Mouse (Mus musculus): ENCODE measurements at regions not wholly inside any gene's neighbourhood (a gene's known extent, or its start where the extent isn't known, plus 50 kb on each side); places are given as distances from the start of the nearest gene placed in this dataset.
"Not testable (repeated sequence)": the region's sequence is repeated elsewhere in the genome, so short reads cannot be mapped to it uniquely, and the experiment has no call there.

DNA sequence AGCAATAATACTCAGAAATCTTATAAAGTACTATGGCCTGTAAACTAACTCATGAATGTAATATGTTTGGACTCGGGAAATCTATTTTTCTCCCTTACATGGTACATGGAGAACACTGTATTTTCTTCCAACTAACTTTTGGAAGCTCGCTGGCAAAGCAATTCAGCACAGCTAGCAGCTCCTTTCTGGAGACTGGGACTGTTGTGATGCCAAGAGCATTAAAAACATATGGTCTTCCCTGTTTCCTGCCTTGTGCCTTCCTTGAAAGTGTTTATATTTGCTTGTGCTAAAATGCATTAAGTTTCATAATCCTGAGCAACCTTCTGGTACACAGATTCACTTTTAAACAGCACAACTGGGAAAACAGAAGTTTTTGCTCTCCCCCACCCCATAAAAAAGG is 142.3 kb downstream of the Ube2e3 start:
- Histone ChIP-seq H3K27ac (ENCODE audit: insufficient read depth, low read length) (no peak overlapping the region), H3K4me1 (ENCODE audit: control insufficient read depth, insufficient read depth, low read length) (peaks cover 4% of the 10 kb centered on the region), H3K4me3 (ENCODE audit: insufficient read depth, low read length) (no peak overlapping the region)
- TF ChIP-seq CTCF (IDR thresholded peaks at IDR 0.05; ENCODE audit: borderline replicate concordance, insufficient read depth, low read length) (no peak), POLR2A (IDR thresholded peaks at IDR 0.05; ENCODE audit: low read depth, low read length) (no peak)

DNA sequence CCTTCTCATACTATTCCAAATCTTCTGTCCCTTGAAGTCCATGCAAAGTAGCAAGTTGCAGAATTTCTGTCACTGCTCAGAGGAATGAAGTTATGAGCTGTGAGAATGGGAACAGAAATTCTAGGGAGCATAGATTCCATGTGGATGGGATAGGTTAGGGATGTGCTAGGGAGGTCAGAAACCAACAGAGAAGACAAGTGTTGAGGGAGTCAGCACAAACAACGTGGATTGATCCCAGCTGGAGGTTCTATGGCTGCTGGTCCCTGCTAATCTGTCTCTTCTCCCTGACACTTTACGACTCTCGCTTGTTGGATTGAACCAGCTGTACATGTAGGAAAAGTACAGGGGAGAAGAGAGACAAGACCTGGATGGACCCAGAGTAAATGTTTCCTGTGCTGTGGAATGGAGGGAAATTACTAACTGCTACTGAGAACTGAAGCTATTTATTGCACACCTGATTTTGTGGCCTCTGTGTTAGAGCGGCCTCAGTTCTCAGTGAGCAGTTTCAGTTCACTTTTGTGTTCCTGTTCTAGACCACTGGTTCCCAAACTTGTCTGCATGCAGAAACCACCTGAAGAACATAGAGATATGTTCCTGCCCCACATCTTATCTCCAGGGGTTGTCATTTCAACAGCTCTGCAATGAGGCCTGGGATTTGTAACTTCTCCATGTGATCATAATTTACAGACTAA is 151.0 kb downstream of the Ube2e3 start:
- peaks cover 8% of the 10 kb centered on the region for H3K4me1 ChIP-seq (ENCODE audit: control insufficient read depth, insufficient read depth, low read length)
- no peak overlapping the region for H3K27ac ChIP-seq (ENCODE audit: insufficient read depth, low read length)
- H3K4me3 ChIP-seq (ENCODE audit: insufficient read depth, low read length): no peak overlapping the region
- TF ChIP-seq POLR2A (IDR thresholded peaks at IDR 0.05; ENCODE audit: low read depth, low read length) (no peak), CTCF (IDR thresholded peaks at IDR 0.05; ENCODE audit: borderline replicate concordance, insufficient read depth, low read length) (no peak)

DNA sequence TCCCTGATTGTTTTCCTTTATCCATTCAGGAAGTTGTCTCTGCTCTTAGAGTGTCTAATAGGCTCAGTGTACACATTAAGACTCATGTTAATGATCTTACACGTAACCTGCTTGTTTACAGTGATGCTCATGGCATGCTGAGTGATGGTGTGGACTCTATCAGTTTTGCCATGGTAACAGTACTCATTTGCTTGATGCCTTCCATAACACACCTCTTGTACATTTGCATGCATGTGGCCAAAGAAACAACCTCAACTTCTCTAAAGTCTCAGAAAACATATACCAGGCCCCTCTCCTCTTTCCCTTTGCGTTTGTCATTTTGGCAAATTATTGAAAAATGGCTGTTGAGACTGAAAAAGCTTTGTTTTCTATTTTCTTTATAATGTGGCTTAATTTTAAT is 155.0 kb downstream of the Ube2e3 start:
- TF ChIP-seq CTCF (IDR thresholded peaks at IDR 0.05; ENCODE audit: borderline replicate concordance, insufficient read depth, low read length) (no peak), POLR2A (IDR thresholded peaks at IDR 0.05; ENCODE audit: low read depth, low read length) (no peak)
- no peak overlapping the region for H3K4me3 ChIP-seq (ENCODE audit: insufficient read depth, low read length)
- no peaks in the 10 kb centered on the region; the same call in none of the 2 replicates for H3K4me1 ChIP-seq (ENCODE audit: control insufficient read depth, insufficient read depth, low read length)
- H3K27ac ChIP-seq (ENCODE audit: insufficient read depth, low read length): no peak overlapping the region

DNA sequence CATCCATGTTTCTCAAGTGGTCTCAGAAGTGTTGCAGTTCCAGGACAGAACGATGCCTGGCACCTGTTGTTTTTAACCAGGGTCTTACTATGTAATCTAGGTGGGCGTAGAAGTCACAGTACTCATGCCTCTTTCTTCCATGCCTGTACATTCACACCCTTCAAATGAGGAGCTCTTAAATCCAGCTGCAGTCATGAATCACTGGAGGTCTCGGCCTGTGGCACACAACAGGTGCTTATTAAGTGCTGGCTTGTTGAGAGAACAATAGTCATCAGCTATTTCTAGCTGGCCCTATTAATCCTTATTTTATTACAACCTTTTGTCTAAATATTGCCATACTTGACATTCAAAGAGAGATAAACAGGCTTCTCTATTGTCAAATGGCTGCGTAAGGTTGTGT is 157.8 kb downstream of the Ube2e3 start:
- Histone ChIP-seq H3K27ac (ENCODE audit: insufficient read depth, low read length) (no peak overlapping the region), H3K4me1 (ENCODE audit: control insufficient read depth, insufficient read depth, low read length) (no peaks in the 10 kb centered on the region), H3K4me3 (ENCODE audit: insufficient read depth, low read length) (no peak overlapping the region)
- no peak for TF ChIP-seq POLR2A (IDR thresholded peaks at IDR 0.05; ENCODE audit: low read depth, low read length)
- TF ChIP-seq CTCF (IDR thresholded peaks at IDR 0.05; ENCODE audit: borderline replicate concordance, insufficient read depth, low read length): no peak

DNA sequence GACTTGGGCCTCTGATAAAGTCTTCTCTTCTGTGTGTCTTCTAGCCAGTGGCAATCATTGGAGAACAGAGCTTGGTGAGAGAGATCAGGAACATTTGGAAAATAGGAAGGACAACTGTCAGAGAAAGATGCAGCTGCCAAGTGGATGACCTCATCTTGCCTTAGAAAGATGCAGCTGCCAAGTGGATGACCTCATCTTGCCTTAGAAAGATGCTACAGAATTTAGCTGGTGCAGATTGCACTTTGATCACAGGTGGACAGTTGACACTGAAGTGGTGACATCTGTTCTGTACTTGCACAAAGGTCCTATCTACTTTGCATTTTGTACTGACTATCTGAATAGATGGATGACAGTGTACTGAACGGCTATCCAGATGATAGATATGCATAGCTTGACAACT is 163.1 kb downstream of the Ube2e3 start:
- Histone ChIP-seq H3K4me3 (ENCODE audit: insufficient read depth, low read length) (no peak overlapping the region), H3K27ac (ENCODE audit: insufficient read depth, low read length) (no peak overlapping the region), H3K4me1 (ENCODE audit: control insufficient read depth, insufficient read depth, low read length) (peaks cover 3% of the 10 kb centered on the region; the same call in 1 of the 2 replicates)
- no peak for TF ChIP-seq CTCF (IDR thresholded peaks at IDR 0.05; ENCODE audit: borderline replicate concordance, insufficient read depth, low read length)
- TF ChIP-seq POLR2A (IDR thresholded peaks at IDR 0.05; ENCODE audit: low read depth, low read length): no peak

DNA sequence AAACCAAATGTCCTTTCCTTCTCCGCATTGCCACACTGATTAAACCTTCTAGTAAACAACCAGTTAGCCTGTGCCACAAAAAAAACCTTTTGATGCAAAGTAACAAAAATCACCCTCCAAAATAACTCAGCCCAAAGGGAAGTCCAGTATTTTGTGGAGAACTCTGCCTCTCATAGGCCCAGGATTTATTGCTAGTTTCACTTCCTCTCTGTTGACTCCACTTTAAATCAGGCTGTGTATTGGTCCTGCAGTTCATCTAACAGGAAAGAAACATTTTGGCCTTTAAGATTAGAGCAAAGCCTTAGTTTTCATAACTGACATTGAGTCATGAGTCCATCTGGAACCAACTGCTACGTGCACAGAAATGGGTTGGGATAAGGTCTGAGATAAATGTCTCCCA is 168.4 kb downstream of the Ube2e3 start:
- Histone ChIP-seq H3K4me3 (ENCODE audit: insufficient read depth, low read length) (no peak overlapping the region), H3K27ac (ENCODE audit: insufficient read depth, low read length) (no peak overlapping the region), H3K4me1 (ENCODE audit: control insufficient read depth, insufficient read depth, low read length) (peaks cover 2% of the 10 kb centered on the region)
- no peak for TF ChIP-seq POLR2A (IDR thresholded peaks at IDR 0.05; ENCODE audit: low read depth, low read length)
- TF ChIP-seq CTCF (IDR thresholded peaks at IDR 0.05; ENCODE audit: borderline replicate concordance, insufficient read depth, low read length): no peak

DNA sequence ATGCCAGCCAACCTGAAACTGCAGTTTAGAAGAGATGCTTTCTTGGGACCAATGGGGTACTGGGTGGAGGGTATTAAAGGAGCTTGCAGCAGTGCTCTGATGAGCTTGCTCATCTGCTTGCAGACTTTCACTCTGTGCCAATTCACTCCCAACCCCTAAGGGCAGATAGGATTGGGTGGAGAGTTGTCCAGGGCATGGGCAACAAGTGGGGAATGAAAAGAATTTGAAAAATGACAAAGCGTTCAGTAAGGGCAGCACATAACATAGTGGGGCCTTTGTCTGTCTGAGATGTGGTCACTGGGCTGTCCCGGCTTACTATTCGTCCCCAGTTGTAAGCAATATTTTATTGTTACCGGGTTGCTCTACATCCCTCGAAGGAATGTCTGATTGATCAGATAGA is 170.7 kb downstream of the Ube2e3 start:
- TF ChIP-seq CTCF (IDR thresholded peaks at IDR 0.05; ENCODE audit: borderline replicate concordance, insufficient read depth, low read length): no peak
- TF ChIP-seq POLR2A (IDR thresholded peaks at IDR 0.05; ENCODE audit: low read depth, low read length): no peak
- Histone ChIP-seq H3K4me3 (ENCODE audit: insufficient read depth, low read length) (no peak overlapping the region), H3K4me1 (ENCODE audit: control insufficient read depth, insufficient read depth, low read length) (peaks cover 3% of the 10 kb centered on the region), H3K27ac (ENCODE audit: insufficient read depth, low read length) (no peak overlapping the region)

DNA sequence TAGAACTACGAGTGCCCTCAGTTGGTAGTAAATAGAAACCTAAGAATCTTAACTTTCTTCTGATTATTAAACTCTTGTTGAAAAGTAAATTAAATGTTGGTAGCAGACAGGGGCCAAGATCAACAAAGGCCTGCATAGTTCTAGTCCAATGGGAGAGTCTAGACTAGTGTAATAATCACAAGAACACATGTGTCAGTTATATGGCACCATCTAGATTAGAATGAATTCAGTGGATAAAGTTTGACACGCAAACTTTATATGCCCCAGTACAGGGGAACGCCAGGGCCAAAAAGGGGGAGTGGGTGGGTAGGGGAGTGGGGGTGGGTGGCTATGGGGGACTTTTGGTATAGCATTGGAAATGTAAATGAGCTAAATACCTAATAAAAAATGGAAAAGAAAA is 176.9 kb downstream of the Ube2e3 start:
- not testable (repeated sequence) for H3K27ac ChIP-seq (ENCODE audit: insufficient read depth, low read length); H3K4me1 ChIP-seq (ENCODE audit: control insufficient read depth, insufficient read depth, low read length); H3K4me3 ChIP-seq (ENCODE audit: insufficient read depth, low read length)

DNA sequence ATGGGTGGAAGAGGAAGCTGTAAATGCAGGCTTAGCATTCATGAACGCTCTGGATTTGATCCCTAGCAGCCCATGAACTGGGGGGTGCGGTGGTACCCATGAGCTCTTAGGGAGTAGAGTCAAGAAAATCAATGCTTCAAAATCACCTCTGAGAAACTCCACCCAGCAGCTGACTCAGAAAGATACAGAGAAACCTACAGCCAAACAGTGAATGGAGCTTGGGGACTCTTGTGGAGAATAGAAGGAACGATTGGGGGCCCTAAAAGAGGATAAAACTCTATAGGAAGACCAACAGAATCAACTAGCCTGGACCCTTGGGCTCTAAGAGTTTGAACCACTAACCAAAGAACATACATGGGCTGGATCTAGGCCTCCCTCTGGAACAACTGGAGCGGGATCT is 177.6 kb downstream of the Ube2e3 start:
- no peak overlapping the region for H3K4me3 ChIP-seq (ENCODE audit: insufficient read depth, low read length)
- H3K4me1 ChIP-seq (ENCODE audit: control insufficient read depth, insufficient read depth, low read length): peaks cover 3% of the 10 kb centered on the region
- TF ChIP-seq POLR2A (IDR thresholded peaks at IDR 0.05; ENCODE audit: low read depth, low read length): no peak
- TF ChIP-seq CTCF (IDR thresholded peaks at IDR 0.05; ENCODE audit: borderline replicate concordance, insufficient read depth, low read length): no peak
- H3K27ac ChIP-seq (ENCODE audit: insufficient read depth, low read length): no peak overlapping the region

DNA sequence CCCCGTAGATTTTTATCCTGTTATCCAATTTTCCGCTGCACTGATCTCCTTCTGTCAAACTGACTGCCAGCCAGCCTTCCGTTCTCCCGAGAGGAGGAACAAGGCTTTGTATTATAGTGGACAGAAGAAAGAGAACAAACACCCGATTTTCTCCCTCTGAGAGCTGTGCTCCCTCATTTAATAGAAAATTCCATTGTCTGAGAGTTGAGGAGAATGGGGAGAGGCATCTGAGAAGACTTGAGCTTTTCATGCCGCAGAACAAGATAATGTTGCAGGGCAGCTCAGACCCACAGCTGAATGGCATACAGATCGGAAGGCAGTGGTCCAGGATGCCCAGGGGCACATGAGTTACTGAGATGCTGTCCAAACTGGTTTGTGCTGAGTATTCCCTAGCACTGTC is 180.1 kb downstream of the Ube2e3 start:
- no peak overlapping the region for H3K27ac ChIP-seq (ENCODE audit: insufficient read depth, low read length)
- no peaks in the 10 kb centered on the region for H3K4me1 ChIP-seq (ENCODE audit: control insufficient read depth, insufficient read depth, low read length)
- no peak overlapping the region for H3K4me3 ChIP-seq (ENCODE audit: insufficient read depth, low read length)
- TF ChIP-seq POLR2A (IDR thresholded peaks at IDR 0.05; ENCODE audit: low read depth, low read length): no peak
- TF ChIP-seq CTCF (IDR thresholded peaks at IDR 0.05; ENCODE audit: borderline replicate concordance, insufficient read depth, low read length): no peak

All from embryonic fibroblast, embryonic 13.5 days (primary cell).